Mouse (Mus musculus) neural tube, embryonic 11.5 days (tissue): ENCODE data around the gene Itpr1. TPM values are rescaled to one million over a fixed set of nuclear protein-coding genes. Genes with fewer than 3 reads are reported as not detected.

Experiments
- ATAC-seq: fragments of 200-750 bp; cut with Nextera tagmentation; 2 replicates; pipeline ENCODE4 v1.8.0; 2017; ENCODE audit warnings: moderate number of reproducible peaks, mild to moderate bottlenecking, moderate TSS enrichment, moderate library complexity; ENCODE audit not compliant: insufficient read depth, low FRiP score, low TSS enrichment
- DNase-seq: peaks from one replicate; pipeline ENCODE4 v3.0.0-alpha.2; 2015; ENCODE audit warnings: low spot score
- H3K27ac ChIP-seq: fragments of 300-500 bp; sonication (generic); 2 replicates; pipeline ENCODE4 v1.5.1; 2014; ENCODE audit warnings: low read depth, mild to moderate bottlenecking, low read length
- H3K27me3 ChIP-seq: fragments of 300-500 bp; sonication (generic); 2 replicates; pipeline ENCODE4 v1.6.1; 2014; ENCODE audit warnings: mild to moderate bottlenecking, low read length, mixed read lengths; ENCODE audit not compliant: control insufficient read depth, insufficient read depth
- H3K36me3 ChIP-seq: fragments of 300-500 bp; sonication (generic); 2 replicates; pipeline ENCODE4 v1.6.1; 2014; ENCODE audit warnings: mild to moderate bottlenecking, low read length, moderate library complexity, mixed read lengths; ENCODE audit not compliant: control insufficient read depth, insufficient read depth
- H3K4me1 ChIP-seq: fragments of 300-500 bp; sonication (generic); 2 replicates; pipeline ENCODE4 v1.6.1; 2014; ENCODE audit warnings: low read length, mixed read lengths; ENCODE audit not compliant: control insufficient read depth, insufficient read depth
- H3K4me2 ChIP-seq: fragments of 300-500 bp; sonication (generic); 2 replicates; pipeline ENCODE4 v1.6.1; 2014; ENCODE audit warnings: low read depth, mild to moderate bottlenecking, moderate library complexity
- H3K4me3 ChIP-seq: fragments of 300-500 bp; sonication (generic); 2 replicates; pipeline ENCODE4 v1.5.1; 2014; ENCODE audit warnings: low read depth, low read length
- H3K9ac ChIP-seq: fragments of 300-500 bp; sonication (generic); 2 replicates; pipeline ENCODE4 v1.6.1; 2014; ENCODE audit warnings: mild to moderate bottlenecking, low read length
- H3K9me3 ChIP-seq: fragments of 300-500 bp; sonication (generic); 2 replicates; pipeline ENCODE4 v1.6.1; 2016; ENCODE audit warnings: low read length; ENCODE audit not compliant: control insufficient read depth
- WGBS: fragments of 180-500 bp; shearing (Covaris S2); extraction: QIAGEN DNeasy Blood & Tissue Kit; methylation state at CpG from one replicate; pipeline ENCODE4 v1.1.7; 2014; 5-methylcytosine and 5-hydroxymethylcytosine counted together
- polyA plus RNA-seq: library from polyadenylated mRNA; unstranded; fragments of >200 nt; fragmentation: Nextera tagmentation; extraction: Ambion mirVana; gene quantifications from 2 replicates; pipeline ENCODE4 v1.2.1, GENCODE M21; 2014

The Itpr1 gene
- polyA plus RNA-seq, 1 experiment from 2014 or later: 8.4 TPM

GRCm38 (mm10) chr6:108307770-108308169 lies 94.9 kb downstream of the Itpr1 start:
- ATAC-seq: no peak
- no peak overlapping the region for H3K4me2 ChIP-seq
- 91% methylated on average over 6 of the region's 6 CpGs for WGBS

GRCm38 (mm10) chr6:108309391-108310182 lies 96.7 kb downstream of the Itpr1 start:
- no peaks in the 10 kb centered on the region for H3K36me3 ChIP-seq
- ATAC-seq: no peak
- 49% methylated on average over 8 of the region's 8 CpGs for WGBS
- H3K9ac ChIP-seq: no peak overlapping the region
- no peaks in the 10 kb centered on the region for H3K27me3 ChIP-seq
- no peak for DNase-seq
- H3K4me1 ChIP-seq: peaks cover 5% of the 10 kb centered on the region; the same call in 1 of the 2 replicates
- H3K27ac ChIP-seq: no peak overlapping the region
- H3K4me2 ChIP-seq: no peak overlapping the region
- H3K9me3 ChIP-seq: no peaks in the 10 kb centered on the region
- no peak overlapping the region for H3K4me3 ChIP-seq

More at GRCm38 (mm10) chr6:108307770-108308169, 94.9 kb downstream of the Itpr1 start:
- Histone ChIP-seq H3K27ac (no peak overlapping the region), H3K9ac (no peak overlapping the region), H3K4me1 (peaks cover 5% of the 10 kb centered on the region; the same call in 1 of the 2 replicates), H3K9me3 (no peaks in the 10 kb centered on the region), H3K4me3 (no peak overlapping the region), H3K27me3 (no peaks in the 10 kb centered on the region), H3K36me3 (no peaks in the 10 kb centered on the region)
- DNase-seq: no peak

- DNase-seq (no peak), ATAC-seq (no peak)
- Histone ChIP-seq H3K27me3 (no peaks in the 10 kb centered on the region), H3K36me3 (no peaks in the 10 kb centered on the region), H3K4me3 (no peak overlapping the region), H3K27ac (no peak overlapping the region), H3K4me1 (peaks cover 5% of the 10 kb centered on the region; the same call in 1 of the 2 replicates), H3K4me2 (no peak overlapping the region), H3K9ac (no peak overlapping the region), H3K9me3 (no peaks in the 10 kb centered on the region)
- WGBS: 82% methylated on average over 1 of the region's 1 CpGs
Observed at GRCm38 (mm10) chr6:108313056-108313455, 100.2 kb downstream of the Itpr1 start.

- Histone ChIP-seq H3K9me3 (no peaks in the 10 kb centered on the region), H3K4me3 (no peak overlapping the region), H3K9ac (no peak overlapping the region), H3K27ac (no peak overlapping the region), H3K4me2 (no peak overlapping the region), H3K27me3 (no peaks in the 10 kb centered on the region), H3K36me3 (no peaks in the 10 kb centered on the region), H3K4me1 (no peaks in the 10 kb centered on the region)
- WGBS: 97% methylated on average over 1 of the region's 1 CpGs
- ATAC-seq: no peak
- no peak for DNase-seq
Observed at GRCm38 (mm10) chr6:108313997-108314396, 101.1 kb downstream of the Itpr1 start.

GRCm38 (mm10) chr6:108316268-108316824 lies 103.5 kb downstream of the Itpr1 start:
- no peaks in the 10 kb centered on the region for H3K27me3 ChIP-seq
- H3K4me3 ChIP-seq: no peak overlapping the region
- H3K4me2 ChIP-seq: no peak overlapping the region
- no peak overlapping the region for H3K27ac ChIP-seq
- no peaks in the 10 kb centered on the region for H3K9me3 ChIP-seq
- no peak overlapping the region for H3K9ac ChIP-seq
- no peak for DNase-seq
- H3K4me1 ChIP-seq: no peaks in the 10 kb centered on the region
- ATAC-seq: no peak
- 71% methylated on average over 4 of the region's 4 CpGs for WGBS
- H3K36me3 ChIP-seq: no peaks in the 10 kb centered on the region

- 83% methylated on average over 1 of the region's 1 CpGs for WGBS
- H3K27ac ChIP-seq: no peak overlapping the region
- DNase-seq (no peak), ATAC-seq (no peak)
- no peaks in the 10 kb centered on the region for H3K36me3 ChIP-seq
- H3K9ac ChIP-seq: no peak overlapping the region
- no peaks in the 10 kb centered on the region for H3K4me1 ChIP-seq
- H3K4me2 ChIP-seq: no peak overlapping the region
- H3K27me3 ChIP-seq: no peaks in the 10 kb centered on the region
- H3K9me3 ChIP-seq: no peaks in the 10 kb centered on the region
- no peak overlapping the region for H3K4me3 ChIP-seq
Observed at GRCm38 (mm10) chr6:108316951-108317350, 104.1 kb downstream of the Itpr1 start.

GRCm38 (mm10) chr6:108321653-108322052 lies 108.8 kb downstream of the Itpr1 start:
- Histone ChIP-seq H3K9me3 (no peaks in the 10 kb centered on the region), H3K27ac (no peak overlapping the region), H3K4me2 (no peak overlapping the region), H3K9ac (no peak overlapping the region), H3K4me3 (no peak overlapping the region), H3K4me1 (no peaks in the 10 kb centered on the region), H3K36me3 (no peaks in the 10 kb centered on the region), H3K27me3 (no peaks in the 10 kb centered on the region)
- DNase-seq (no peak), ATAC-seq (no peak)
- WGBS: 66% methylated on average over 2 of the region's 2 CpGs

- Histone ChIP-seq H3K4me3 (no peak overlapping the region), H3K27ac (no peak overlapping the region), H3K9ac (no peak overlapping the region), H3K4me1 (no peaks in the 10 kb centered on the region), H3K9me3 (no peaks in the 10 kb centered on the region), H3K4me2 (no peak overlapping the region), H3K36me3 (no peaks in the 10 kb centered on the region), H3K27me3 (no peaks in the 10 kb centered on the region)
- WGBS: 91% methylated on average over 6 of the region's 6 CpGs
- no peak for DNase-seq
- no peak for ATAC-seq
Observed at GRCm38 (mm10) chr6:108324464-108325025, 111.6 kb downstream of the Itpr1 start.

- no peak for ATAC-seq
- H3K27me3 ChIP-seq: no peaks in the 10 kb centered on the region
Observed at GRCm38 (mm10) chr6:108325400-108325799, 112.5 kb downstream of the Itpr1 start.

More at GRCm38 (mm10) chr6:108325400-108325799, 112.5 kb downstream of the Itpr1 start:
- H3K36me3 ChIP-seq: no peaks in the 10 kb centered on the region
- no peak for DNase-seq
- WGBS: 93% methylated on average over 10 of the region's 10 CpGs
- no peak overlapping the region for H3K9ac ChIP-seq
- no peak overlapping the region for H3K27ac ChIP-seq
- H3K4me2 ChIP-seq: no peak overlapping the region
- H3K9me3 ChIP-seq: no peaks in the 10 kb centered on the region
- no peaks in the 10 kb centered on the region for H3K4me1 ChIP-seq
- H3K4me3 ChIP-seq: no peak overlapping the region
